Mouse (Mus musculus) cortical plate, adult 2 months (tissue): ENCODE data around the gene Syn1.

Source experiments
- CTCF ChIP-seq: fragments of 200-500 bp; IDR thresholded peaks from 2 replicates; pipeline ENCODE4 v1.5.1; 2011; ENCODE audit warnings: mild to moderate bottlenecking, control low read depth, low read length; ENCODE audit not compliant: insufficient read depth; ENCODE audit errors: extremely low read depth
- POLR2A ChIP-seq: fragments of 200-500 bp; IDR thresholded peaks from 2 replicates; pipeline ENCODE4 v1.6.1; 2011; ENCODE audit warnings: mild to moderate bottlenecking, low read length, control low read depth; ENCODE audit not compliant: insufficient read depth; ENCODE audit errors: extremely low read depth

- no peak for TF ChIP-seq CTCF
- TF ChIP-seq POLR2A: no peak
Measured at GRCm38 (mm10) chrX:20910074-20910473, 10.7 kb downstream of the Syn1 start.
